Mouse (Mus musculus) brain, embryonic 18.5 days (tissue): ENCODE measurements at regions not wholly inside any gene's neighbourhood (a gene's known extent, or its start where the extent isn't known, plus 50 kb on each side); places are given as distances from the start of the nearest gene placed in this dataset.
A peak's percentile ranks its signal among the peaks of the same experiment; 100 is the strongest.

Source experiments
- DNase-seq: peaks from one replicate; pipeline ENCODE4 v3.0.0-alpha.2; 2012; ENCODE audit warnings: low read depth, low spot score

DNA sequence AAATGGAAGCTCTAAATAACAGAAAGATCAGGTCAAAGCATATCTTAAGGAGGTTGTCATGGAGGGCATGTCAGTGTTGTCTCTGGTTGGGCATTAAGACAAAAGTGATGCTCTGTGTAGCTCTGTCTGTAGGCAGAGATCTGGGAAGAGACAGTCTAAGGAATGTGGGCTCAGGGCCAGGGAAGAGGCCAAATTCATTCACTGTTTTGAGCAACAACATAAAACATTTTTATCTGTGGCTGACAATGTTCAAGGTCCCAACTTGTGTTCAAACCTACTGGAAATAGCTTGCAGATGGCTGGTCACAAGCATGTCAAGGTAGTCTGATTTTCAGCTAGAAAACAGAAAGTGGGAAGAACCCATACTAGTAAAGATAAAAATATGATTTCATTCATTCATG is 374.6 kb upstream of the Fam49a start:
- no peak for DNase-seq

DNA sequence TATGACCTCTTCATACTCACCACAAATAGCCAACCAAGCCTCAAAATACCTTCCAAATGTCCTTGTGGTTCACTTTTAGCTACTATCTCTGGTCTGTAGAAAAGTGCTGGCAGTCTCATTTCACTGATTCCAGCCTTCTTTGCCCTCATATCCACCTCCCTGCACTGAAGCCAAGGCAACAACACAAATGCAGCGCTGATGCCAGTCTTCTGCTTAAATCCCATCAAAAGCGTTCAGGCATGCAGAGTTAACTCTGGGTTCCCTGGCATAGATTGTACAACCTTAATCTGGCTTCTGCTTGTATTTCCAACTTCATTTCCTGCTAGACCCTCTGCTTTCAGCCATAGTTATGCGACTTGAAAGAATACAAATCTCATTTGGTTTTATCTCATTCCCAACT is 362.9 kb upstream of the Fam49a start:
- DNase-seq = no peak

DNA sequence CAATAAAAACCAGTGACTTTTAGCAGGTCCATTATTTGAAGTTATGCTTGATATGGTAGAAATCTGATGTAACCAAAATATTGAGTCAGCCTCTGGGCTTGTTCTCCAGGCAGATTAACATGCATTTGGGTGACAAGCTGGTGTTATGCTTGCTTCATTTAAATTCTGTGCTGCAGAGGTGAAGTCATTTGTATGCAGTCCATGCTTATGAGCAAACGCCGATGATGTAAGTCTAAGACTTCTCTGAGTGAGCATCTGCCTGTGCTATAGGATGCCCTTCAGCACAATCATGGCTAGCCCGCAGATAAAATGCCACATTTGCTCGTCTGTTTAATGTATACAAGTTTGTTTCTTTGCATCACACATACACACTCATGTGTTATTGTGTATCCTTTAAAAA is 355.4 kb upstream of the Fam49a start:
- peak; percentile 18 for DNase-seq
